Mouse (Mus musculus) hindbrain, postnatal 0 days (tissue): ENCODE data around the gene 1110059E24Rik. TPM values are rescaled to one million over a fixed set of nuclear protein-coding genes. Genes with fewer than 3 reads are reported as not detected.

Experiments used
- ATAC-seq: fragments of 200-750 bp; cut with Nextera tagmentation; 2 replicates; pipeline ENCODE4 v1.8.0; 2017; ENCODE audit warnings: mild to moderate bottlenecking, moderate TSS enrichment, moderate library complexity
- DNase-seq: peaks from one replicate; pipeline ENCODE4 v3.0.0-alpha.2; 2015; ENCODE audit warnings: low spot score
- H3K27ac ChIP-seq: fragments of 300-500 bp; sonication (generic); 2 replicates; pipeline ENCODE4 v1.5.1; 2014; ENCODE audit warnings: mild to moderate bottlenecking
- H3K27me3 ChIP-seq: fragments of 300-500 bp; sonication (generic); 2 replicates; pipeline ENCODE4 v1.6.1; 2014; ENCODE audit warnings: low read length, mixed read lengths; ENCODE audit not compliant: insufficient read depth
- H3K36me3 ChIP-seq: fragments of 300-500 bp; sonication (generic); 2 replicates; pipeline ENCODE4 v1.6.1; 2014; ENCODE audit warnings: low read length, mixed read lengths; ENCODE audit not compliant: insufficient read depth
- H3K4me1 ChIP-seq: fragments of 300-500 bp; sonication (generic); 2 replicates; pipeline ENCODE4 v1.6.1; 2014; ENCODE audit warnings: antibody characterized with exemption, low read length, mixed read lengths; ENCODE audit not compliant: insufficient read depth
- H3K4me2 ChIP-seq: fragments of 300-500 bp; sonication (generic); 2 replicates; pipeline ENCODE4 v1.6.1; 2014; ENCODE audit warnings: low read depth, mild to moderate bottlenecking, low read length, moderate library complexity, mixed read lengths
- H3K4me3 ChIP-seq: fragments of 300-500 bp; sonication (generic); 2 replicates; pipeline ENCODE4 v1.5.1; 2014; ENCODE audit warnings: low read length
- H3K9ac ChIP-seq: fragments of 300-500 bp; sonication (generic); replicated peaks from 2 replicates; pipeline ENCODE4 v1.6.1; 2014; ENCODE audit warnings: mild to moderate bottlenecking, low read length, moderate library complexity, mixed read lengths
- H3K9me3 ChIP-seq: fragments of 300-500 bp; sonication (generic); 2 replicates; pipeline ENCODE4 v1.6.1; 2016; ENCODE audit warnings: low read length, mixed read lengths
- CTCF ChIP-seq: IDR thresholded peaks from 2 replicates; pipeline ENCODE4 v1.5.1; 2016; ENCODE audit warnings: antibody characterized with exemption, control low read depth, low read depth
- WGBS: fragments of 180-500 bp; shearing (Covaris S2); extraction: QIAGEN DNeasy Blood & Tissue Kit; methylation state at CpG from one replicate; pipeline ENCODE4 v1.1.7; 2014; 5-methylcytosine and 5-hydroxymethylcytosine counted together
- polyA plus RNA-seq: library from polyadenylated mRNA; unstranded; fragments of >200 nt; fragmentation: Nextera tagmentation; extraction: Ambion mirVana; gene quantifications from 2 replicates; pipeline ENCODE4 v1.2.1, GENCODE M21; 2015
- total RNA-seq: library from RNA; depleted of rRNA; stranded (reverse); fragments of >200 nt; gene quantifications from 2 replicates; pipeline ENCODE4 v1.2.3, GENCODE M21; 2014; rRNA removed

1110059E24Rik gene
- total and polyA plus RNA-seq, 2 experiments from 2014 or later, result 19.0 to 53.3 TPM

DNA sequence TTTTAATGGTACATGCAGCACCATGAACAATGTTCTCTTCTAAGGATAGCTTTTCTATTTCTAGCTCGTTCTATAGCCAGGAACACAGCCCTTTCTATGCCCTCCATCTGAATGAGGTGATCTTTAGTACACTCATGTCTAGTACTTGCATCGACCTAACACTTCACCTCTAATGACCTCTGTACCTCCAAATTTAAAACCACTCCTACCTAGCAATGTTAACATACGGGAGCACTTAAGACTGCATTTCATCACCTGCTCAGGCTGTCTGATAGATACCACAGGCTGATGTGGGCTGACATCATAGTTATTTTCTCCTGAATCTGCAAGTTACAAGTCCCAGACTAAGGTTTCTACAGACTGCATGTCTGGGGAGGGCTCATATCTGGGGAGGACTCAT lies 103.8 kb downstream of the 1110059E24Rik start:
- H3K4me3 ChIP-seq, result no peak overlapping the region
- H3K9me3 ChIP-seq, result no peaks in the 10 kb centered on the region
- no peaks in the 10 kb centered on the region for H3K27me3 ChIP-seq
- no peaks in the 10 kb centered on the region for H3K36me3 ChIP-seq
- DNase-seq (no peak), ATAC-seq (no peak)
- no peak for TF ChIP-seq CTCF
- no peak overlapping the region for H3K4me2 ChIP-seq
- H3K27ac ChIP-seq, result no peak overlapping the region
- H3K9ac ChIP-seq, result no peak overlapping the region
- 72% methylated on average over 3 of the region's 3 CpGs for WGBS
- H3K4me1 ChIP-seq, result no peaks in the 10 kb centered on the region

DNA sequence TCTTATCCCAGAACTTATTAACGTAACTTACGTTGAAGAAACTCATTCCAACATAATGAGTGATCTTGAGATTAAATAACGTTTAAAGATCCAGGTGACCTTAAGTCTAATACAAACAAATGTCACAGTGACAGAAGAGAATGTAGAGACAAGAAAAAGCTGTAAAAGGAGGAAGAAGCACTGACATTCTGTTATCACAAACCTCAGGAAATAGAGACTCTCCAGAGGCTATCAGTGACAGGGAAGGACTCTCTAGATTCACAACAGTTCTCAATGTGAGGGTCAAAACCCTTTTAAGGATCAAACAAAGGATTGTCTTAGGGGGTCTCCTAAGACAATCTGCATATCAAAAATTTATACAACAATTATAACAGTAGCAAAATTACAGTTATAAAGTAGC lies 115.7 kb downstream of the 1110059E24Rik start:
- no peak overlapping the region for H3K4me3 ChIP-seq
- no peaks in the 10 kb centered on the region for H3K4me1 ChIP-seq
- H3K4me2 ChIP-seq, result no peak overlapping the region
- H3K36me3 ChIP-seq, result no peaks in the 10 kb centered on the region
- 80% methylated on average over 3 of the region's 3 CpGs for WGBS
- DNase-seq (no peak), ATAC-seq (no peak)
- no peak for TF ChIP-seq CTCF
- H3K9me3 ChIP-seq, result no peaks in the 10 kb centered on the region
- no peaks in the 10 kb centered on the region for H3K27me3 ChIP-seq
- H3K27ac ChIP-seq, result no peak overlapping the region
- H3K9ac ChIP-seq, result no peak overlapping the region

Other genes starting within 250 kb of the 1110059E24Rik start
- 2.7 and 3.3 TPM in 2 replicates for gene Gda, start 179.5 kb downstream of the 1110059E24Rik start, total RNA-seq
- 0.61 and 0.64 TPM in 2 replicates for gene Gda, start 179.5 kb downstream of the 1110059E24Rik start, polyA plus RNA-seq
- 50.0 and 58.6 TPM in 2 replicates for gene Abhd17b, start 209 bp upstream of the 1110059E24Rik start, total RNA-seq
- 51.9 and 55.5 TPM in 2 replicates for gene Abhd17b, start 209 bp upstream of the 1110059E24Rik start, polyA plus RNA-seq
- 25.1 and 26.2 TPM in 2 replicates for gene Cemip2, start 125.4 kb upstream of the 1110059E24Rik start, total RNA-seq
- gene Cemip2, start 125.4 kb upstream of the 1110059E24Rik start, polyA plus RNA-seq, result 11.7 TPM in 2 replicates